In genomic region chr6:92184178-92184577, GRCm38 (mm10) we compare ENCODE assay signal across 8 mouse cellular contexts. TPM values are rescaled to one million over a fixed set of nuclear protein-coding genes. Genes with fewer than 3 reads are reported as not detected.
A peak's percentile ranks its signal among the peaks of the same experiment; 100 is the strongest.
DNase-seq lines count a peak whose midpoint lies in the region; ATAC-seq lines count a peak whose summit lies in the region.

No protein-coding gene starts in this region.

- ATAC-seq in hindbrain, embryonic 16.5 days = peak; percentile 78
- ATAC-seq in megakaryocyte progenitor cell, adult 5-6 weeks (replicated peaks; ENCODE audit: poor library complexity) = peak; percentile 62

- peaks cover 12% of the 10 kb centered on the region for H3K4me1 ChIP-seq in hindbrain, embryonic 16.5 days (ENCODE audit: control insufficient read depth, insufficient read depth, low read depth, low read length)

- no peaks in the 10 kb centered on the region for H3K27me3 ChIP-seq in hindbrain, embryonic 16.5 days (replicated peaks; ENCODE audit: control insufficient read depth, insufficient read depth, low read length)

- peak overlapping the region; percentile 86 for H3K4me3 ChIP-seq in hindbrain, embryonic 16.5 days (ENCODE audit: low read length)

- peak overlapping the region; percentile 88 for H3K4me2 ChIP-seq in hindbrain, embryonic 16.5 days (ENCODE audit: low read length)

- WGBS in hindbrain, embryonic 16.5 days = 3% methylated on average over 10 of the region's 10 CpGs

- peak; percentile 28 to 31 for DNase-seq in cerebellum, adult 18-20 months
- DNase-seq in cerebellum, postnatal 14 days = no peak
- peak; percentile 30 for DNase-seq in thymus, postnatal 4 days
- DNase-seq in thymus, postnatal 36 days = no peak
- no peak for DNase-seq in layer of hippocampus, adult 18-20 months (ENCODE audit: low spot score in 2 of 2)
- DNase-seq in ovary, postnatal 14 days (ENCODE audit: low spot score) = no peak

- H3K9ac ChIP-seq in hindbrain, embryonic 16.5 days (ENCODE audit: low read depth, low read length) = peak overlapping the region; percentile 84

- peak overlapping the region; percentile 76 for H3K27ac ChIP-seq in hindbrain, embryonic 16.5 days (ENCODE audit: low read depth, low read length)

- peaks cover 5% of the 10 kb centered on the region; the same call in 1 of the 2 replicates for H3K9me3 ChIP-seq in hindbrain, embryonic 16.5 days (ENCODE audit: control insufficient read depth, low read length)

- peaks cover 17% of the 10 kb centered on the region for H3K36me3 ChIP-seq in hindbrain, embryonic 16.5 days (ENCODE audit: control insufficient read depth, insufficient read depth, low read length)

RNA-seq across cellular contexts. Expression of gene Mrps25, which starts 0.3 kb away (rescaled TPM):
- polyA plus RNA-seq in hindbrain, embryonic 16.5 days (2015; fragmentation: Nextera tagmentation; extraction: Ambion mirVana) = 76.4 and 81.7 TPM in 2 replicates
- total RNA-seq in megakaryocyte progenitor cell, adult 5-6 weeks (2015) = 57.4 and 63.5 TPM in 2 replicates
- 60.5 and 70.8 TPM in 2 replicates for total RNA-seq in megakaryocyte progenitor cell, adult 5-6 weeks (2017)
- 10 to 100 TPM; 48.5 to 54.5 TPM for total RNA-seq in layer of hippocampus, adult 18-20 months (2021)

RNA-seq across cellular contexts. Expression of gene Rbsn, which starts 30.5 kb away (rescaled TPM):
- 28.6 and 34.3 TPM in 2 replicates for polyA plus RNA-seq in hindbrain, embryonic 16.5 days (2015; fragmentation: Nextera tagmentation; extraction: Ambion mirVana)
- total RNA-seq in megakaryocyte progenitor cell, adult 5-6 weeks (2015) = 7.2 and 11.0 TPM in 2 replicates
- total RNA-seq in megakaryocyte progenitor cell, adult 5-6 weeks (2017) = 18.2 and 21.0 TPM in 2 replicates
- 10 to 100 TPM; 36.0 to 42.1 TPM for total RNA-seq in layer of hippocampus, adult 18-20 months (2021)

Comparison
In these comparisons a context has a peak if more than half of its experiments do, and no peak if none do; other contexts are left out.
1. DNase-seq: peak in cerebellum, adult 18-20 months (2 of 2) and thymus, postnatal 4 days (single experiment); none in cerebellum, postnatal 14 days (0 of 2), thymus, postnatal 36 days (0 of 2), layer of hippocampus, adult 18-20 months (0 of 2) and ovary, postnatal 14 days (single experiment).